Mouse (Mus musculus): ENCODE measurements around the gene Cdkal1.
A peak's percentile ranks its signal among the peaks of the same experiment; 100 is the strongest.

Cdkal1 gene

DNA sequence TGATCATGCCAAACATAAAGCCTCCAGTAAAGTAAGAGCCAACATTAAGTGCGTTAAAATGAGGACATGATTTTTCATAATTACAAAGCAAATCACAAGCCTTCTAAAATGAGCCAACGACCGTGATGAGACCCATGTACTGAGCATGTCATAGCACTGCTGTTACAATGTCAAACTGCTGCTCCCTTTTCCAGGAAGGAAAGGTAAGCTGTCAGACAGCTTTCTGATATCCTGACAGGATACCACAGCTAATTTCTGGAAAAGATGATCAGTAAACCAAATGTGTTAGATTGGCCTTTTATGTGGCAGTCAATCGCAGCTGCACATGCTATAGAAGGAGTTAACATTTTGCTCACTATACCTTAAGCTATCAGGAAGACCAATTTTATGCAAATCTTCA, 44.7 kb downstream of the Cdkal1 start:
- DNase-seq (ENCODE audit: low read depth), result no peak

DNA sequence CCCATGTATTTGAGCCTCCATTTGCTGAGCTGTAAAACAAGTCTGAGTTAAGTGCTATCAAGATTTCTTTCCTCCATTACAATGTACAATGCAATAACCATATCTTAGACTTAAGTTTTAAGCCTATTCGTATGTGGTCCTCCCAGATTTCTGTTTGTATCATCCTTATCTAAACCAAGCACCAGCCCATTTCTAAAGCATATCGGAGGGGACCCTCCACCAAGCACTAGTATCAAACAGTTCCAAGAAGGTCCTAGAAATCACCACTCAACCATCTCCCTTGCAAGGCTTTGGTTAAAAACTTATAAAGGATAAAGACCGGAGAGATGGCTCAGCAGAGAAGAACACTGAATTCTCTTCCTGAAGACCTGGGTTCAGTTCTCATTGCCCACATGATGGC, 47.1 kb downstream of the Cdkal1 start:
- no peak for DNase-seq (ENCODE audit: low read depth)

DNA sequence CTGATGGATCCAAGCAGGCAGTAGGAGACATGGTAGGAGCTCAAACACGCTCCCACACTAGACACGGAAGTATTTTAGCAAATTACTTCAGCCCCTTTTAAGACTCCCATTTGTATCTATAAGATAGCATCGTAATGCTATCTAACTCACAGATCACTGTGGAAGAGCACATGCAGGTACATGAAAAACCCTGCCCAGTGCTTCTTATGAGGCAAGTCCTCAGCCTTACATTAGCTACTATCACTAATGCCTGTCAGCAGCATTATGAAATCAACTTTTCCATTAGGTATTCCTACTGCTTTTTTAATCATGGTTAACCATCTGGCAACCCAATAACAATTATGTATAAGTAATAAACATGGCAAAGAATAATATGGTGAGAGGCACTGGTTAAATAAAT, 47.5 kb downstream of the Cdkal1 start:
- no peak for DNase-seq (ENCODE audit: low read depth)

DNA sequence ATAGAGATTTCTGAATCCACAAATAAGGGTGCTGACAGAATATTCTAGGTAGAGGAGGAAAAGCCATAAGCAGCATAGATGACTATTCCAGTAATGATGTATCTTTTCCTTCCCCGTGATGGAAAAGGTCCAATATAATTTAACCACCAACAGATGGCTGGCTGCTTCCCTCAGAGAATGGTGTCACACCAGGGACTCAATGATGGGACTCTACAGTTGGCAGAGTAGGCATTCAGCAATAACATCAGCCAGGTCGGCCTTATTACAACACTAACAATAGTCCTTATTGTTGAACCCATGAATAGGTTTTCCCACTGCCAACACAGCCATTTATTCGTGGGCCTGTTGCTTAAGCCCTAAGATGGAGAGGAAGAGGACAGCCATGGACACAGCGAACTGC, 48.6 kb downstream of the Cdkal1 start:
- DNase-seq (ENCODE audit: low read depth), result peak; percentile 16

DNA sequence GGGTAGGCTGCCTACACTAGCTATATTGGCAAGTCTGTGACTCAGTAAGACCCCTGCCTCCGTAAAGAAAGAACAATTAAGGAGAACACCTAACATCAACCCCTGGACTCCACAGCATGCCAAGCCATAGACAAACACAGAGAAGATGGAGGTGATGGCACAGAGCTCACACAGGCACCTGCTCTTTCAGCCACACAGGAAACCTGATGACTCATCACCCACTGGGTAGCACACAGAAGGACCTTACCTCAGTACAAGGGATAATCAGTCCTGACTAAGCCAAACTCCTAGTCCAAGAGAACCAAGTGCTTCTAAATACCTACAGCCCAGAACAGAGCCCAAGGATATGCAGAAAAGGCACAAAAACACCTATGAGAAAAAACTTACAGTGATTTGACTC, 50.2 kb downstream of the Cdkal1 start:
- DNase-seq (ENCODE audit: low read depth), result no peak

DNA sequence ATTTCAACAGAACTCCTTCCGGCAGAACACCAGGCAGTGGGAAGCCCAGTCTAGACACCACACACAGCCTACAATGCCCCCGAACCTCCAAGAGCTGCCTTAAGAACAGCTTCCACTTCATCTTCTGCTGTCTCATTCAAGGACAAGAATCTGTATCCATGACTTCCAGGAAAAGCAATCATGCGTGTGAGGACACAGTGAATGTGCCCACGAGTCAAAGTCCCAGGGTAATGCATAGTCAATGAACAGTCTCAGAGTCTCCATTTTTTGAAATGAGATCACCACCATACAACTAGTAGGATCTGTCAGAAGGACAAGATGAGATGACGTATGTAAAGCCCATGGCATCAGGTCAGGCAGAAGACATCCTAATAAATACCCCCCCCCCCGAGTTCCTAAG, 51.4 kb downstream of the Cdkal1 start:
- DNase-seq (ENCODE audit: low read depth), result no peak

DNA sequence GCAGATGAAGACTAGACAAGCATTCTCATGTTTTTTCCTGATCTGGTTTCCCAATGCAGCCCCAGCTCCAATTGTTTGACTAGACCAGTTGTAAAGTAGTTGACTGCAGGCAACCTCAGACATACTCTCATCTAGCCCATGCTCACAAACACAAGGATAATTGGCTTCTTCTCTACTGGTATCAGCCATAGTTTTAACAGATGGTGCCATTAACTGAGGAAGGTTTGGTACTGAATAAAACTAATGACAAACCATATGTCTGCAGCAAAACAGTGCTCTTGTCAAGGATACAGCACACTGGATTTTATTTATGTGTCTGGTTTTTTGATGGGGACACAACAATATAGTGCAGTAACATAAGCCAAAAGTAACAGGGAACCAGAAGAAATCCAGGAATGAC, 52.8 kb downstream of the Cdkal1 start:
- no peak for DNase-seq (ENCODE audit: low read depth)

DNA sequence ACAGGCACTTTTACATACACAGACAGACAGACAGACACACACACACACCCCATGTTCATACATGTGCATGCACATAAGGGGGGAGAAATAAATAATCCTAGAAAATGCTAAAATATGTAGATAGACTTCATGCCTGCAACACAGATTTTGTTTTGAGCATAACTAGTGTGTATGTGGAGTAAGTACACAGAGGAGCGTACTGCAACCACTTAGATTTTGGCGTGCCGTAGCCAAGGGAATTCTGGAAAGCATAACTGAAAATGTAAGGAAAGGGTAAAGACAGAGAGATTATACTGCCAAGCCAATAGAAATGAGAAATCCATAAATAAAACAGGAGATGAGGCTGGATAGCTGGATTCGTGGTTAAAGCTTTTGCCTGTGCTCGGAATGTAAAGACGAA, 55.4 kb downstream of the Cdkal1 start:
- no peak for DNase-seq (ENCODE audit: low read depth)

DNA sequence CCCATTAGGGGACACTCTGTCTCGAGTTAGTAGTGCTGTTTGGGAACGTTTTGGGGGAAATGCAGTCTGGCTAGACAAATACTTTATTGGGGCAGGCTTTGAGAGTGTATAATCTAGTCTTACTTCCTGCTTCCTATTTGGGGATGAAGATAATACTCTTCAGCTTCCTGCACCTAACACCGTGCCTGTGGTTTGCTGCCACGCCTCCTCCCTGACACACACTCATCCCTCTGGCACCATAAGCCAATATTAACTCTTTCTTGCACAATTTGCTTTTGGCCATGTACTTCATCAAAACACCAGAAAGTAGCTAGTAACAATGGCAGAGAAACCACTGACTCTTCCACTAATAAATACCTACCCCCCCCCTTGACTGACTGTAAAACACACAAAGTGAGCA, 63.4 kb downstream of the Cdkal1 start:
- DNase-seq (ENCODE audit: low read depth), result no peak

DNA sequence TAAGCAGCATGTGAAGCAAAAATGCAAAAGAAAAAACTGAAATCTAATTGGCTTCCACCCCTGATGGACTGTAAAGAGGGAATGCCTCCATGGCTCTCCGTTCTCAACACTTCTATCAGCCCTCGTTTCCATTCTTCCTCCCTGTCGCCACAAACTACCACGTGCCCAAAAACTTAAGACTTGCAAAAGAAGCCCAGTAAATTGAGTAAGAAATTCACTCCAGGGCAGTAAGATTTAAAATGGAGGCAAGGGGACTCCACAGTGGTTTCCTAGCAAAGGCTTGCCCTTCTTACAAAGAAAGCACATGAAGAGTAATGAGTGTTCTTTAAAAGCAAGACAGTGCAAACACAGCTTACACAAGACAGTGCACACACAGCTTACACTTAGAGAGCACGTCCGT, 64.0 kb downstream of the Cdkal1 start:
- no peak for DNase-seq (ENCODE audit: low read depth)

DNA sequence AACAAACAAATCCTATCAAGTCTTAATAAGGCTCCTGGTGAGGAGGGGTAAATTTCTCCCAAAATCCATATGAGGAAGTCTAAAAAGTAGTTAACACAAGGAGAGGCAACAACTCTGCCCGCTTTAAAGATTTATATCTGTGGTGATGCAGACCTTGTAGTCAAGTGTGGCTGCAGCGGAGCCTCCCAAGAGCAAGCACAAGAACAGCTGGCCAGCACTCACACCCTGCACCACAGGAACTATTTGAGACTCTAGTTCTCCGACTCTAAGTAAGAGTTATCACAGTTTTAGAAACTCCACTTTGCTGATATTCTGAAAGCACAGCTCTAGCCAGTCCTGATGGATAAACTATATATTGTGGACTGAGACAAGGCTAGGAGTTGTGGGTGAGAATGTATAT, 68.5 kb downstream of the Cdkal1 start:
- no peak for DNase-seq (ENCODE audit: low read depth)

DNA sequence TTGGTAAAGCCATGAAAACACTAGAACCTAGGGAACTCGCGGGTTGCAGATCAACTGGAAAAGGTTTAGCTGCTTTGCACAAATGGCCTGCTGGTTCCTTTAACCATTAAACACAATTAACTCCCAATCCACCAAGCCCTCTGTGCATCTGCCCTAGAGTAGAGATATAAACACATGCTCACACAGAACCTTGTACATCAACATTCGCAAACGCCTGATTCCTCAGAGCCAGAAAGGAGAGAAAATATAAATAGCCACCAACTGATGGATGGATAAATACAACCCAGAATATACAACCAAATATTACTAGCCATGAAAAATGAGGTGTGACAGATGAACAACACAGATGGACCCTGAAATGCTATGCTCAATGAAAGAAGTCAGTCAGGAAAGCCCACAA, 70.6 kb downstream of the Cdkal1 start:
- DNase-seq (ENCODE audit: low read depth), result no peak

DNA sequence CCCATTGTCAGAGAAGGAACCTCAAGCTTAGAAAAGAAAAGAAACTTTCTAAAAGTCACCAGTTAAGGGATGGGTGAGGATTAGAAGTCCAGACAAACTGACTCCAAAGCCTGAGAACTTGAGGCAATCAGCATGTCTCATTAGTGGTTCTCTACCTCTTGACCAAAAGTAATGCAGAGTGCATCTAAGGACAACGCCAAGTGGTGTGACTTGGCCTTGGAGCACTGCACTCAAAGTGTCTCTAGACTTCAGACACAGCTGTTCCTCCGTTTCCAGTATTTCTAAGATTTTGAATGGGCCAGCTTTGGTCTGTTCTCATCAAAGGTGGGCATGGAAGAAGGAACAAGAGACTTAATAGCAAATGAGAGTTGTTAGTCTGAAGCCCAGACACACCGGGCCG, 74.1 kb downstream of the Cdkal1 start:
- DNase-seq (ENCODE audit: low read depth), result peak; percentile 24

DNA sequence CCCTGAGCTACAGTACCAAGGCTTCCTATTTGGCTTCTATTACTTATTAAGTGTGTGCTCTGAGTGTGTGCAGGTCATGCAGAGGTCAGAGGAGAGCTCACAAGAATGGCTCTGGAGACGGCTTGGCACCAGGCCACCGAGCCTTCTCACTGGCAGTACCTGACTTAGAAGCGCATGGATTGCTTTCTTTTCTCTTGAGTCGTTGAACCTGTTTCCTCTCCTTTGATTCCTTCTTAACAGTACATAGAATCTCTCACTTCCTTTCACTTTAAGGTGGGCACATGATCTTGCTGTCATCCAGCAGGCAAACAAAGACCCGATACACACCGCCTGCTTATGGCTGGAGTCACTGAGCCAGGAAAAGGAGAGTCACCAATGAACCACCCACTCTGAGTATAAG, 74.8 kb downstream of the Cdkal1 start:
- no peak for DNase-seq (ENCODE audit: low read depth)

DNA sequence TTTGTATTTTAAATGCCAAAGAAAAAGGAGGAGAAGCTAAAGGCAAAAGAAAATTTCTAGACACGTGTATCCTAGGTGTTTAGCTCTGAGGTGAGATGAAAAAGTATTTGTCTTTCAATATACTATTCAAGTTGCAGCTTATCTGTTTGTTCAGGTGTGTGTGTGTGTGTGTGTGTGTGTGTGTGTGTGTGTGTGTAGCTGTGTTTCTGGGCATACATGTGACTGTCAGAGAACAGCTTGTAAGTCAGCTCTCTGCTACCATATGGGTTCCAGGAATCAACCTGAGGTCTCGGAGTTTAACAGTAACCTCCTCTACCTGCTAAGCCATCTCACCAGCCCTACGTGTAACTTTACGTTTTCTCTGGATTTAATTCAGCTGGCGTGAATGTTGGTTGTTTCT, 76.0 kb downstream of the Cdkal1 start:
- DNase-seq (ENCODE audit: low read depth), result no peak

DNA sequence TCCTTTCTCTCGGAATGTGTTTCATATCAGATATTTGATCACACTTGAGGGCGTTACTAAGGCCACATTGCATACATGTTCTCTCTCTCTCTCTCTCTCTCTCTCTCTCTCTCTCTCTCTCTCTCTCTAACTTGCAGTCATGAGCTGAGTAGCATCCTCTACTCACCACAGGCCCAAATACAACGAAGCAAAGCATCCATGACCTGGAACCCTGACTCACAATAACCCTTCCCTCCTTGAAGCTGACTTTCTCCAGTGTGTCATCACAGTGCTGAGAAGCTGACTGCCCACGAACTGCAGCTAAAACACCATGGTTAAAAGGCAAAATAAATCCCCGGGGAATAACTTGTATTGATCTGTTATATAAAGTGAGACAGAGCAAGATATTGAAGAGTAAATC, 76.4 kb downstream of the Cdkal1 start:
- no peak for DNase-seq (ENCODE audit: low read depth)

DNA sequence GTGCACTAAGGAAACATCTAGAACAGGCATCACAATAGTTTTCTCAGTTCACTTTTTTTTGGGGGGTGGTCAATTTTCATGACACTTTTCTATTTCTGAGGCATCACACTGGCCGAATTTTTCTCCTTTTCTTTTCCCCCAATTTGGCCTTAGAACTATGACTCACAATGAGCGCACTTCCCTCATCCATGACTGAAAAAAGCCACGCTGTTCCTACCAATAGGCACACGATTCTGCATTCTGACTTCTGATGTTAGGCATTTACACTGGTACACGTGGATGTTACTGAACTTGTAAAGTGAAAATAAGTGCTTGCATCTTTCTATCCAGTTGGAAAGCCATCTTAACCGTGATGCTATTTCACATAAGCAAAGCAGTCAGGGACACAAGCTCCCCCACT, 77.3 kb downstream of the Cdkal1 start:
- no peak for DNase-seq (ENCODE audit: low read depth)

DNA sequence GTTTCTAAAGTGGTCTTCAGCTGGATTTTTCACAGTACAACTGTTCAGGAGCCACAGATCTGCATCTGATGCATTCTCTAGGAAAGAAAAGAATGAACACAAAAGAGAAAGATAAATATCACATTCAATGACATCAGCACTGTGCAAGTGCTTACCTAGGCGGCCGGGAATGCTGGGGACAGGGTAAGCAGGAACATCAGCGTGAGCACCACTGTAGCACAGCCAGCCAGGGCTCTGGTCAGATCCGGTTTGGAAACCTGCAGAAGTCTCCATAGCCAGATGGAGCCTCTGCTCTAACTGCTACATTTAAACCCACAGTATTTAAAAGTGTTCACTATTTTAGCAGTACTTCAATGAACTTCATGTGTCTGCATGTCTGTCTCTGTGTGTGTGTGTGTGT, 78.2 kb downstream of the Cdkal1 start:
- DNase-seq (ENCODE audit: low read depth), result no peak

DNA sequence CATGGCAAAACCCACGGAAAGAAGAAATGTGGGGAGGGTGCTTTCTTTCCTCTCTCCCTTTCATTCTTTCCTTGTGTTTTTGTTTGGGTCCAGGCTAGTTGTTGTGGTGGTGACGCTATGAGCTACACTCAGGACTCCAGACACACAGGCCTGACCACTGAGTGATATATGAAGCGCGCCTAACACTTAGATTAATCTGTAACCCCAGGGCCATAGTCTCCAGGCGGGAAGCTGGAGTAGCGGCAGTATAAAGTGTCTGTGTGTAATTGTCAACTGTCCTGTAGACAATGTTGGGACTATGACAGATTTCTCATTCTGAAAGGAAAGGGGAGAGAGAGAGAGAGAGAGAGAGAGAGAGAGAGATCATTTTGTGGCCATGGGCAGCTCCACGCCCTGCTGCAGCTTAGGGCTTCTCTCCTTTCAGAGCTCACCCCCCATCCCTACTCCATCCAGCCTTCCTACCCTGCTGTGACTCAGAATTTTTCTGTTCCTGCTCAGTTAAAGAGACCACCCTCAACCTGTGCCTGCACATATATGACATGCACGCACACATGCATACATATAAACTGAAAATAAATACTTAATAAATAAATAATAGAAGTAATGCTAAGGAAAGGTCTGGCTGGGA, 79.8 kb downstream of the Cdkal1 start:
- no peak for DNase-seq (ENCODE audit: low read depth)

DNA sequence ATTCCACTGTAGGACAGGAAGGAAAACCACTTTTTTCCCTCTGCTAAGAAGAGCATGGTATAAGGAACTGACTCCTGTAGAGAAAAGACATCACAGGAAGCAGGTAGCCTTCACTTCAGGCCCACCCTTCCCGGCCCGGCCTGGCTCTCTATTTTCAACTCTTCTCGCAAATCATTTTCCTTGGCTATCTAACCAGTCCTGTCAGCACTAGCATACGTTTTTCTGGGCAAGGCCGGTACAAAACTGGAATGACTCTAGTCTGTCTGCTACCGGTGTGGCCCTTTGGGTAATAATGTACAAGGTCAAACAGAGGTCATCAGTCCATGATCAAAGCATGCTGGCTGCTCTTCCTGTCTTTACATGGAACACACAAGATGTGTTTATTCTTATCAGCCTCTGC, 81.9 kb downstream of the Cdkal1 start:
- no peak for DNase-seq (ENCODE audit: low read depth)

DNA sequence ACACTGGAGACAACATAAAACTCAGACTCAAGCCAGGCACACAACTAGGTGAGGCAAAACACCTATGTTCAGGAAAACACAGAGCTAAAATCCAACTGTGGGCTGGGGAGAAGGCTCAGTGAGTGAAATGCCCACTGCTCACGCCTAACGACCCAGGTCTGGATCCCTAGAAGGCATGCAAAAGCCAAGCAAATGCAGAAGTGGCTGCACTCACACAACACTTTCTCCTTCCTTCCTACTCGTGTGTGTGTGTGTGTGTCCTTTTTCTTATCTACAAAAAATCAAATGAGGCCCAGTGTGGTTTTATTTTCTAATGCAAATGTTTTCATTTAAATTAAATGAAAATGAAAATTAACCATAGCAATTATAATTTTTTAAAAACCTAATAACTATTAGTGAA, 82.5 kb downstream of the Cdkal1 start:
- DNase-seq (ENCODE audit: low read depth), result no peak

DNA sequence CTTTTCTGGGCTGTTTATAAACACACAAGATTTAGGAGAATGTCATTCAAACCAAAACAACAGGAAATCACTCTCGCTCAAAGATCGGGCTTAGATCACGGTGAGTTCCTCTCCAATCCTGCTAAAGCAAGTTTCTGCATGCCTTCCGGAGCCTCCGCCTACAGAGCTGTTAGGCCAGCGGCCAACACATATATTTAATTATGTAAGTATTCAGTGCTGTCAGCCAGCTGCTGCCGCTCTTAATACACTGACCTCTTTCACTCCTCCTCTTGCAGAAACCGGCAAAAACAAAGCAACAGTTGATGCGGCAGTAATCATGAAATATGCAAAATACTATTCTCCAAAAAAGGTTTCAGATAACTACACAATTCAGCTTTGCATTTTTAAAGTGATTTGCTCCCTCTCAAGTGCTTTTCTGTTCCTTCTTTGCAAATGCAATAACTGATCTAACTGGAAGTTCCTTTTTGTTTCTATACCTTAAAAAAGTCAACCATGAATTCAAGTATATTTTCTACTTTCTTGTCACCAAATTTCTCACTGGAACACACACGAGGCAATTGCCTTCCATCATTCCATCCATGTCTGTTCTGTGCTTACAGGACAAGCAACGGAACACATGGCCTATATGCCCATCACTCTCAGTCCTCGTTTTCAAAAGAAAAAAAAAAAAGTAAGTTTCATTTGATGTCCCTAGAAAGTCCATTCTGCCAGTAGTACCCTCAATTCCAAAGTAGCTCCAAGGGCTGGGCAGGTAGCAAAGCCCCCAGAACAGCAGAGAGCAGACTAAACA, 85.6 kb downstream of the Cdkal1 start:
- DNase-seq (ENCODE audit: low read depth), result no peak

DNA sequence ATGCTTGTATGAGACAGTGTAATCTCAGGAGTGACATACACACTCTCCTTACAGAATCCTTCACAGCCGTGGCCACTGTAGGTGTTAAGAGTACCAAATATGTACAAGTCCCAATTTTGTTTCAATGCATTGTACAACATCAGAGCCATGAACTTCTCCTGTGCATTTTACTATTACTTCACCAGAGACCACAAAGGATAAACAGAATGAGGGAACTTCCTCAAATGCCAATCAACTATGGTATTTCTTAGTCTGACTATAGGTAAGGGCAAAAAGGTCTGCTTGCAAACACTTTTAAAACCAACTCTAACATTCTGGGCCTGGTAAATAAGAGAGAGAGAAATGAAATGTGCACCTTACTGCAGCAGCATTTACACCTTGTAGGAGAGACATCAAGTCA, 87.4 kb downstream of the Cdkal1 start:
- no peak for DNase-seq (ENCODE audit: low read depth)

DNA sequence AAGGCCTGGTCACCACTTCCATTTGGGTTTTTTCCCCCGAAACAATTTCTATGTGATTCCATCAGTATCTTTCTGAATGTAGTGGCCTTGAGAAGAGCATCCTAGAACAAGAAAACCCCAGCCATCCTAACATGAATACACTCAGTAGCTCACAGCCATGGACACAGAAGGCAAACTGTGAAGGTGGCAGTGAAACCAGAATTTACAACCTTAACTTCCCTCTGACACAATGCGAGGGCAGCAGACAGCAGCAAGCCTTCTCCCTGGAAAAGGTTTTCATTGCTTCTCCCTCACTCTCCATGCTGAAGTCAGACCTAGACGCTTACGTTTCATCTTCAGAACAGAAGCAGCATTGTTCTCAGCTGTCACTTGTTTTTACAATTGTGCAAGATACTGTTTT, 87.9 kb downstream of the Cdkal1 start:
- DNase-seq (ENCODE audit: low read depth), result no peak

All from fibroblast of lung, adult 2 months (primary cell).